Mouse (Mus musculus) MEL (cell line): ENCODE measurements around the gene Mgat5. TPM values are rescaled to one million over a fixed set of nuclear protein-coding genes. Genes with fewer than 3 reads are reported as not detected.

Experiments
- DNase-seq: peaks from one replicate; pipeline ENCODE4 v3.0.0; 2011; ENCODE audit warnings: low read depth, low spot score
- H3K27ac ChIP-seq: 2 replicates; pipeline ENCODE4 v1.5.1; 2012; ENCODE audit warnings: low read depth, mild to moderate bottlenecking, control low read depth, low read length, moderate library complexity; ENCODE audit not compliant: control insufficient read depth
- H3K27me3 ChIP-seq, 2 experiments: fragments of 150-350 bp in 1 of 2; sonication (generic) in 1 of 2; 2 replicates each; pipeline ENCODE4 v1.6.1; 2012; ENCODE audit warnings: low read length in 2 of 2, mild to moderate bottlenecking in 2 of 2, improper control_type of control experiment in 1 of 2, moderate library complexity in 1 of 2; ENCODE audit not compliant: insufficient read depth in 2 of 2, control insufficient read depth in 1 of 2
- H3K36me3 ChIP-seq, 2 experiments: 2 replicates each; pipeline ENCODE4 v1.6.1; 2012 to 2014; ENCODE audit warnings: low read length in 2 of 2, improper control_type of control experiment in 1 of 2, inconsistent platforms in 1 of 2, mild to moderate bottlenecking in 1 of 2; ENCODE audit not compliant: insufficient read depth in 2 of 2, control insufficient read depth in 1 of 2
- H3K4me1 ChIP-seq, 2 experiments: fragments of 150-350 bp in 1 of 2; sonication (generic) in 1 of 2; 2 replicates each; pipeline ENCODE4 v1.6.1; 2012; ENCODE audit warnings: low read length in 2 of 2, improper control_type of control experiment in 1 of 2, mild to moderate bottlenecking in 1 of 2; ENCODE audit not compliant: insufficient read depth in 2 of 2, control insufficient read depth in 1 of 2
- H3K4me3 ChIP-seq, 2 experiments: fragments of 150-350 bp in 1 of 2; sonication (generic) in 1 of 2; 2 replicates each; pipeline ENCODE4 v1.5.1; 2012; ENCODE audit warnings: low read depth in 2 of 2, low read length in 2 of 2, mild to moderate bottlenecking in 2 of 2, moderate library complexity in 2 of 2, control low read depth in 1 of 2, improper control_type of control experiment in 1 of 2; ENCODE audit not compliant: control insufficient read depth in 1 of 2, insufficient read depth in 1 of 2
- H3K79me2 ChIP-seq: 2 replicates; pipeline ENCODE4 v1.6.1; 2012; ENCODE audit warnings: mild to moderate bottlenecking, low read length, moderate library complexity; ENCODE audit not compliant: control insufficient read depth, poor library complexity, insufficient read depth
- H3K9ac ChIP-seq: 2 replicates; pipeline ENCODE4 v1.6.1; 2012; ENCODE audit warnings: low read depth, mild to moderate bottlenecking, control low read depth, low read length, moderate library complexity; ENCODE audit not compliant: control insufficient read depth, poor library complexity, severe bottlenecking
- H3K9me3 ChIP-seq: fragments of 150-350 bp; sonication (generic); replicated peaks from 2 replicates; pipeline ENCODE4 v1.6.1; 2012; ENCODE audit warnings: mild to moderate bottlenecking, low read length, improper control_type of control experiment, moderate library complexity; ENCODE audit not compliant: insufficient read depth
- BHLHE40 ChIP-seq: IDR thresholded peaks from 2 replicates; pipeline ENCODE4 v1.6.1; 2012; ENCODE audit warnings: low read depth, mild to moderate bottlenecking, inconsistent platforms, low read length, improper control_type of control experiment, borderline replicate concordance
- CHD2 ChIP-seq: IDR thresholded peaks from 2 replicates; pipeline ENCODE4 v1.6.1; 2011; ENCODE audit warnings: low read length, improper control_type of control experiment
- CTCF ChIP-seq, 3 experiments: IDR thresholded peaks in 2 of 3; conservative IDR thresholded peaks in 1 of 3; 2 replicates each; pipeline ENCODE4 v1.5.1; 2011 to 2012; ENCODE audit warnings: low read length in 3 of 3, low read depth in 2 of 3, mild to moderate bottlenecking in 2 of 3, improper control_type of control experiment in 1 of 3, inconsistent platforms in 1 of 3, mixed read lengths in 1 of 3, moderate library complexity in 1 of 3; ENCODE audit not compliant: control insufficient read depth in 1 of 3, insufficient read depth in 1 of 3, poor library complexity in 1 of 3, severe bottlenecking in 1 of 3
- E2F4 ChIP-seq: IDR thresholded peaks from 2 replicates; pipeline ENCODE4 v1.6.1; 2011; ENCODE audit warnings: low read depth, low read length, improper control_type of control experiment, borderline replicate concordance
- ELF1 ChIP-seq: IDR thresholded peaks from 2 replicates; pipeline ENCODE4 v1.6.1; 2014; ENCODE audit warnings: low read depth, mild to moderate bottlenecking, inconsistent platforms, low read length, improper control_type of control experiment, moderate library complexity
- ETS1 ChIP-seq: IDR thresholded peaks from 2 replicates; pipeline ENCODE4 v1.6.1; 2012; ENCODE audit warnings: low read depth, mild to moderate bottlenecking, inconsistent platforms, low read length, improper control_type of control experiment, moderate library complexity
- GATA1 ChIP-seq: IDR thresholded peaks from 2 replicates; pipeline ENCODE4 v1.6.1; 2011; ENCODE audit warnings: low read depth, low read length, improper control_type of control experiment
- HCFC1 ChIP-seq: IDR thresholded peaks from 2 replicates; pipeline ENCODE4 v1.6.1; 2012; ENCODE audit warnings: low read depth, mild to moderate bottlenecking, inconsistent platforms, low read length, improper control_type of control experiment, moderate library complexity
- KAT2A ChIP-seq: conservative IDR thresholded peaks from 2 replicates; pipeline ENCODE4 v1.6.1; 2012; ENCODE audit warnings: low read depth, low read length, improper control_type of control experiment, inconsistent platforms
- MAFK ChIP-seq: IDR thresholded peaks from 2 replicates; pipeline ENCODE4 v1.6.1; 2011; ENCODE audit warnings: low read depth, mild to moderate bottlenecking, low read length, improper control_type of control experiment, borderline replicate concordance
- MAX ChIP-seq: IDR thresholded peaks from 2 replicates; pipeline ENCODE4 v1.6.1; 2011; ENCODE audit warnings: low read length, improper control_type of control experiment
- MAZ ChIP-seq: IDR thresholded peaks from 2 replicates; pipeline ENCODE4 v1.6.1; 2012; ENCODE audit warnings: low read depth, mild to moderate bottlenecking, inconsistent platforms, low read length, improper control_type of control experiment
- MEF2A ChIP-seq: IDR thresholded peaks from 2 replicates; pipeline ENCODE4 v1.6.1; 2014; ENCODE audit warnings: low read depth, mild to moderate bottlenecking, inconsistent platforms, low read length, improper control_type of control experiment; ENCODE audit not compliant: poor library complexity, insufficient replicate concordance, severe bottlenecking; ENCODE audit errors: extremely low read depth
- MXI1 ChIP-seq: IDR thresholded peaks from 2 replicates; pipeline ENCODE4 v1.6.1; 2011; ENCODE audit warnings: mild to moderate bottlenecking, low read depth, low read length, improper control_type of control experiment
- MYB ChIP-seq: IDR thresholded peaks from 2 replicates; pipeline ENCODE4 v1.6.1; 2011; ENCODE audit warnings: mild to moderate bottlenecking, low read depth, low read length, improper control_type of control experiment
- MYC ChIP-seq: IDR thresholded peaks from 2 replicates; pipeline ENCODE4 v1.6.1; 2011; ENCODE audit warnings: low read depth, mild to moderate bottlenecking, low read length, improper control_type of control experiment, moderate library complexity
- POLR2A ChIP-seq, 2 experiments: IDR thresholded peaks; 2 replicates each; pipeline ENCODE4 v1.6.1; 2011 to 2012; ENCODE audit warnings: low read length in 2 of 2, mild to moderate bottlenecking in 2 of 2, control low read depth in 1 of 2, improper control_type of control experiment in 1 of 2, low read depth in 1 of 2, moderate library complexity in 1 of 2; ENCODE audit not compliant: control insufficient read depth in 1 of 2, insufficient read depth in 1 of 2, poor library complexity in 1 of 2
- POLR2AphosphoS2 ChIP-seq: IDR thresholded peaks from 2 replicates; pipeline ENCODE4 v1.6.1; 2011; ENCODE audit warnings: low read length, improper control_type of control experiment
- RAD21 ChIP-seq: IDR thresholded peaks from 2 replicates; pipeline ENCODE4 v1.6.1; 2011; ENCODE audit warnings: mild to moderate bottlenecking, low read depth, low read length, improper control_type of control experiment
- RCOR1 ChIP-seq: IDR thresholded peaks from 2 replicates; pipeline ENCODE4 v1.6.1; 2012; ENCODE audit warnings: low read depth, mild to moderate bottlenecking, inconsistent platforms, low read length, improper control_type of control experiment
- SIN3A ChIP-seq: IDR thresholded peaks from 2 replicates; pipeline ENCODE4 v1.6.1; 2012; ENCODE audit warnings: low read length, improper control_type of control experiment, inconsistent platforms
- TAL1 ChIP-seq: IDR thresholded peaks from 2 replicates; pipeline ENCODE4 v1.6.1; 2012; ENCODE audit warnings: mild to moderate bottlenecking, inconsistent platforms, low read length, moderate library complexity, mixed read lengths
- TBP ChIP-seq: IDR thresholded peaks from 2 replicates; pipeline ENCODE4 v1.8.0; 2011; ENCODE audit warnings: low read depth, low read length, improper control_type of control experiment
- TCF12 ChIP-seq: IDR thresholded peaks from 2 replicates; pipeline ENCODE4 v1.6.1; 2014; ENCODE audit warnings: low read depth, mild to moderate bottlenecking, inconsistent platforms, low read length, improper control_type of control experiment, moderate library complexity
- USF1 ChIP-seq: IDR thresholded peaks from 2 replicates; pipeline ENCODE4 v1.6.1; 2014; ENCODE audit warnings: low read depth, mild to moderate bottlenecking, inconsistent platforms, low read length, improper control_type of control experiment, moderate library complexity
- ZC3H11A ChIP-seq: IDR thresholded peaks from 2 replicates; pipeline ENCODE4 v1.6.1; 2012; ENCODE audit warnings: low read depth, mild to moderate bottlenecking, inconsistent platforms, low read length, improper control_type of control experiment
- ZNF384 ChIP-seq: IDR thresholded peaks from 2 replicates; pipeline ENCODE4 v1.6.1; 2012; ENCODE audit warnings: low read depth, mild to moderate bottlenecking, inconsistent platforms, low read length, improper control_type of control experiment
- polyA plus RNA-seq, 2 experiments: library from polyadenylated mRNA; stranded (reverse) in 1 of 2; unstranded in 1 of 2; fragments of >175 nt in 1 of 2; fragments of >200 nt in 1 of 2; gene quantifications; 2 replicates each; pipeline versions ENCODE4 v1.2.1 to v1.2.4; 2012; ENCODE audit warnings: low replicate concordance in 2 of 2, low read depth in 1 of 2; ENCODE audit not compliant: insufficient read length in 2 of 2, insufficient read depth in 1 of 2, missing spikeins in 1 of 2
- total RNA-seq: library from RNA; depleted of rRNA; stranded (reverse); fragments of 300-350 nt; gene quantifications from 2 replicates; pipeline ENCODE4 v1.2.3, GENCODE M21; 2012

The Mgat5 gene
- total and polyA plus RNA-seq, 3 experiments, result 6.9 to 9.5 TPM; not detected in 1

DNA sequence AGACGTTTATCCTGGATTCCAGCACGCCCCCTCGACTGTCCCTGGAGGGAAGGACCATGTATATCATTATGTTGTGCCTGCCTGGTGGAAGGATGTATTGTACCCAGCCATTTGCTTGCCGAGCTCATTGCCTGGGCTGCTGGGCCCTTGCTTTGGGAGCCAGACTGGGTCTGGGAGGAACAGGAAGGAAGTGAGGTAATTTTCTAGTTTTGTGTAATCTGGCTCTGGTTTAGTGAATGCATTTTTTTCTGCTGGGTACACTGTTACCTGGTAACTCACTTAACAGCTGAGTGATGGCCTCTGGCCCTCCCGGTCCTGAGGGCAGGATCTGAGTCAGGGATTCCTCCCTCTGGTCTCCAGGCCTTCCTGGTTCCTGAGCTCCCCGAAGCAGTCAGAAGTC is 35.1 kb downstream of the Mgat5 start:
- peaks cover 14 to 52% of the 10 kb centered on the region in 2 experiments for H3K4me1 ChIP-seq
- DNase-seq, result no peak
- H3K9ac ChIP-seq, result no peak overlapping the region
- H3K27ac ChIP-seq, result no peak overlapping the region
- peaks cover 4% of the 10 kb centered on the region; the same call in 1 of the 2 replicates for H3K79me2 ChIP-seq
- no peaks in the 10 kb centered on the region for H3K27me3 ChIP-seq
- H3K36me3 ChIP-seq, result peaks cover 0 to 41% of the 10 kb centered on the region in 2 experiments; a peak in 2 of 4 replicates
- TF ChIP-seq TBP, result no peak
- TF ChIP-seq POLR2A (IDR thresholded peaks at IDR 0.05; ENCODE audit: control insufficient read depth in 1 of 2, insufficient read depth in 1 of 2, low read depth in 1 of 2, low read length in 2 of 2, poor library complexity in 1 of 2), result no peak
- TF ChIP-seq MYC, result no peak
- no peak for TF ChIP-seq ZC3H11A
- no peak for TF ChIP-seq E2F4
- TF ChIP-seq USF1, result no peak
- TF ChIP-seq BHLHE40, result no peak
- TF ChIP-seq CHD2, result no peak
- no peak for TF ChIP-seq HCFC1
- no peak for TF ChIP-seq MAFK
- no peak for TF ChIP-seq MAX
- TF ChIP-seq RCOR1, result no peak
- TF ChIP-seq MYB, result no peak
- TF ChIP-seq KAT2A, result no peak
- no peak for TF ChIP-seq GATA1
- TF ChIP-seq CTCF (IDR thresholded peaks at IDR 0.05 in 2 of 3, conservative IDR thresholded peaks at IDR 0.05 in 1 of 3; ENCODE audit: control insufficient read depth in 1 of 3, insufficient read depth in 1 of 3, low read depth in 2 of 3, low read length in 3 of 3, poor library complexity in 1 of 3, severe bottlenecking in 1 of 3), result no peak
- TF ChIP-seq, all 39 proteins: peak for 0
- Histone ChIP-seq H3K4me3 (no peak overlapping the region), H3K9me3 (no peaks in the 10 kb centered on the region)

DNA sequence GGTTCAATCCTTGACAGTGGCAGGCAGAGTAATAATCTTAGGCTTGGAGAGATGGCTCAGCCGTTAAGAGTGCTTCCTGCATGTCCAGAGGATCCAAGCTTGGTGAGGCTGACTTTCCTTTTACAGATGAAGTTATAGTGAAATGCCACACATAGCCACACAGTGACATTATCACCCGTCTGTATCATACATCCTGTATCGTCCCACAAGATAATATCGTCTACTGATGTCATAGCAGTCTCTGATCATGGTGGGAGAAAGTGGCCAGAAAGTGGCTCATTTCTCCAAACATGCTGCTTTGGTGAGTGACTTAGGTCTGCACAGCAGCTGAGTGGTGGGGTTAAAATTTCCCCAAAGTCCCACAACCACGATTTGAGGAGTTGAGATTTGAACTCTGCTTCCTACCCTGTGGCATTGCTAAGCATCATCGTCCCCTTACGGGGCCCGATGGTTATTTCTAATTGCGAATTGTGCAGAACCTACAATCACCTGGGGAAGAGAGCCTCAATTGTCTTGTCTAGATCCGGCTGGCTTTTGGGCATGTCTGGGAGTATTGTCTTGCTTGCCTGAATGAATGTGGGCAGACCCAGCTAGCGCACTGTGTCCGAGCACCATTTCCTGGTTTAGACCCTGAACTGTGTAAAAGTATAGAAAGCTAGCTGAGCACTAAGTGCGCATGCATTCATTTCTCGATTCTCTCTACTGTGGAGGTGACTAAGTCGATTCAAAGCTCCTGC is 37.5 kb downstream of the Mgat5 start:
- Histone ChIP-seq H3K79me2 (peaks cover 6% of the 10 kb centered on the region; the same call in 1 of the 2 replicates), H3K9me3 (no peaks in the 10 kb centered on the region), H3K27ac (peak overlapping the region; percentile 78), H3K36me3 (peaks cover 0 to 38% of the 10 kb centered on the region in 2 experiments; a peak in 2 of 4 replicates), H3K9ac (peak overlapping the region; percentile 49), H3K4me1 (peaks cover 14 to 52% of the 10 kb centered on the region in 2 experiments), H3K4me3 (peak overlapping the region in 1 of 2 experiments; percentile 26; a peak in 1 of 4 replicates), H3K27me3 (no peaks in the 10 kb centered on the region)
- TF ChIP-seq MEF2A (no peak), ETS1 (no peak), ELF1 (no peak), E2F4 (no peak), POLR2AphosphoS2 (no peak), POLR2A (IDR thresholded peaks at IDR 0.05; ENCODE audit: control insufficient read depth in 1 of 2, insufficient read depth in 1 of 2, low read depth in 1 of 2, low read length in 2 of 2, poor library complexity in 1 of 2) (no peak), TAL1 (no peak), GATA1 (no peak), ZNF384 (no peak), TCF12 (no peak), USF1 (no peak), KAT2A (no peak), MAZ (no peak), ZC3H11A (no peak), MXI1 (no peak), BHLHE40 (no peak), RAD21 (no peak), SIN3A (no peak)
- DNase-seq, result no peak
